Mouse (Mus musculus): Measurements from ENCODE around the gene Gm10961.
A peak's percentile ranks its signal among the peaks of the same experiment; 100 is the strongest.

The Gm10961 gene

DNA sequence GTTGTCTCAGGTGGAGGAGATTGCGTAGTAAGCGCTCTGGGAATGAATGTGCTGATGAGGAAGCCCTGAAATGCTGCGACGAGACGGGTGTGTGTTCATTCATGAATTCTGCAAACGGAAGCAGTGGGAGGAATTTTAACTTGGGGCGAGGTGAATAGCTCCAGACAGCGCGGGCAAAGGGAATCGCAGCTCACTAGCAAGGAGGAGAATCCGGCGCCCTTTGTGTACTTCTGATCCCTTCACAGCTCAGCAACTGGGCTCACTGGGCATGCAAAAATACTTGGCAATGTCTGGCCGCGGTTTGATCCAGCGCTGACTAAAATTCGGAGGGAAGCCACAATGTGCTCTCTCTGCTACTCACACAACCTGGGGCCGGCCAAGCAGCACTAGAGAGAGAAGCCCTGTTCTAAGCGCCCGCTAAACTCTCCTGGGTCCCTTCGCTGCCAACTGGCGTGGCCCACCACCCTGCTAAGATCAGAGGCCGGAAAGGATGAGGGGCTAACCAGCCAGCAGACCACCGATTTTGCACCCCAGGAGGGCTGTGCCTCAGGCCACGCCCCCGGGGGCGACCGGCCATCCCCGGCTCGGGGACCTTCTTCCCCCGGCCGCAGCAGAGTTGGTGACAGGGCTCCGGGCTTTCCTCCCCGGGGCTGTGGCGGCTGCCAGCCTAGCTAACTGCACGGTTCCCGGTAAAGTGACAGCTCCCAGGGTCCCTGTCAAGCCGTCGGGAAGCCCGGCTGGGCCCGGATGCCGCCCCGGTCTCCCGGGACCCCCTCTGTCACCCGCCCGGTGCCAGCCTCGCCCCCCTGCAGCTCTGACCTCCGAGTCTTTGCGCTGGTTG lies at the start of gene Gm10961:
TSS of gene Gm10961 (plus strand) at position 641 of the 841 bp plus-strand sequence.
- peak; percentile 23 for DNase-seq

DNA sequence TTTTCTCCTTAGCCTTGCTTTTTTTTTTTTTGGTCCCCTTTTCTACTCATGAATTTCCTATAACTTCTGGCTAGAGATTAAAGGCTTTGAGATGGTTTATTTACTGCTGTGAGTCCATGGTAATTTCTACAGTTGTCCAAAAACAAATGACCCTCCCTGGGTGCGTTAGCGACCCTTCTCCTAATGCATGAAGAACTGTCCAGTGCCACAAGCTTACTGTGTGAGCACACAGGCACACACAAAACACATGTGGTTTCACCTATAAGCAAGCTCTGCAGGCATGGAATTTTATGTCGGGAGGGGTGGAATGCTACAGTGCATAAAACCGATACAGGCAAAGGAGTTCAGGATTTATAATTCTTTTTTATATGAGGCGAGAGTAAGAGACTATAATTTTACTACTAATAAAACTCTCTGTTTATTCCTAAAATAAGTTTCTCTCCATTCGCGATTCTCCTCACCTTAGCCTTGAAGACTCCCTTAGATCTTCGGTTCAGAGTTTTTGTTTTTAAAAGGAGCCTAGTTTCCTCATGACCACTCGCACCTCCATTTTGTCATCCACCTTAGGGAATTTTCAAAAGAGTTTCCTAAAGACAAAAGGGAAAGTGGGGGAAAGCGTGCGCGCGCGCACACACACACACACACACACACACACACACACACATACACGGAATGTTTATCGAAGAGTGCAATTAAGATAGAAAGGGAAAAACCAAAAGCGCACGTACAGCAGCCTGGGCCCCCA lies 48.8 kb upstream of the Gm10961 start:
- DNase-seq, result no peak

DNA sequence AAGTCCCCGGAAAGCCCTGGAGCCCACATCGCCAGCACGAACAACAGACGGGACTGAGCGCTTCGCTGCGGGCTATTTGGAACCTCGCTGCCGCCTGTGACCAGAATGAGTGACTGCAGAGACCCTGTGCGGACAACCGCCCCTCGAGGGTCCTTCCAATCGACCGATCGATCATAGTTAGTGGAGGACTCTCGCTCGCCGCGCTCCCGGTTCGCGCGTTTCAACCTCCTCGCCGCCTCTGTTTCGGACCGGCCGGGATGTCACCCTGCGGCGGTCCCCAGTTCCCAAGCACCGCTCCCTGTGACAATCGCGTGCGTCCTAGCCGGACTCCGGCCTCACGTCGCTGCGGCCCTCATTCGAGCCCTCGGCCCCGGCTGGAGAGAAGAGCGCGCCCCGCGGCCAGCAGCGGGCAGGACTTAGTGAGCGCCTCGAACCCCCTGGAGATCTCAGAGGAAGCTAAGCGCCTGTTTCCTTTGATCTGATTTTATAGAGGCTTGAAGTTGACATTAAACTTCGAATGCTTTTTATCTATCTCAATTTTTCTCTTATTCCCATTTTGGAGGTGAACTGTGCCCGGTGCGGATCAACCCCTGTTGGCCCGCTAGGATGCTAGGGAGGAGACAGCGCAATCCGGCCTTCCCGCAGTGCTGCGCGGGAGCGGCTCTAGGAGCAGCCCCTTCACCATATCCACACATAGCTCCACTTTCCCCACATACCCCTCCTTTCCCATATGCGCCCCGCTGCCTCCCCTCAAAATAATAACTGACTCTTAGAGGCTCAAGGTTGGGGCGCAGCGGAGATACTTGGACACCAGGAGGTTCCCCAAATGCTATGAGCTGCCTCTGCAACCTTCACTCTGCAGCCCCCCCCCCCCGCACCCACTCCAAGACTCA lies 48.0 kb upstream of the Gm10961 start:
- DNase-seq, result no peak

DNA sequence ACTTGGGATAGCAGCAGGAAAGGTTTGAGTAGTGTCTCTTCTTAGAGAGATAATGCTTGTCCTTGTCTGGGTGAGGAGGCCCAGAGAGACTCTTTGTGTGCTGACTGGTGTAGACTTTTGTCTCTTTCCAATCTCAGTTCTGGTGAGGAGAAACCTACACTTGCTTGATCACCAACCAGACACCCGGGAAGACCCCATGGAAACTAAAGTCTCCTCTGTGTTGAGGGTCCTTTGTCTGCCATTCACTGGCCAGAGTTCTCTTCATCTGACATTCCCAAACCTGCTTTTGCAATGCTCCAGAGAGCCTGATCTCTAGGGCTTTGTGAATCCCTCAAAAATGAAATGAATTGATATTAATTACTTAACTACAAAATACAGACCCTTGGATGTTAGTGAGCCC lies 47.2 kb upstream of the Gm10961 start:
- DNase-seq, result no peak

DNA sequence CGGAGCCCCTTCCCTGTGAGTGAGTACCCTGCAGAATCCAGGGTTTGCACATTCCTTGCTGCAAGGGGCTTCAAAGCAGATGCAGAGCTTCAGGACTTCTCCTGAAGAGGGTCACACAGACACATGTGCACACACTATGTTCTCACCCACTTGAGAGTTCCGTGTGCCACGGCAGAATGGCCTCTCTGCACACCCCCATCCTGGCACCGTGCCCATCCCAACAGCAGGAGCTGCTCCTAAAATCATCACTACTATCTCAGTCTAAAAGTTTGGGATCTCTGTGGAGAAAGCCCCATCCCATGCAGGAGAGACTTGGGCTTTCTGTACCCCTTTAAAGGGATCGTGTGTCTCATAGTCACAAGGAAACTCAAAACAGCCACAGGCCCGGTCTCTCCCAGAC lies 44.6 kb upstream of the Gm10961 start:
- DNase-seq, result no peak

DNA sequence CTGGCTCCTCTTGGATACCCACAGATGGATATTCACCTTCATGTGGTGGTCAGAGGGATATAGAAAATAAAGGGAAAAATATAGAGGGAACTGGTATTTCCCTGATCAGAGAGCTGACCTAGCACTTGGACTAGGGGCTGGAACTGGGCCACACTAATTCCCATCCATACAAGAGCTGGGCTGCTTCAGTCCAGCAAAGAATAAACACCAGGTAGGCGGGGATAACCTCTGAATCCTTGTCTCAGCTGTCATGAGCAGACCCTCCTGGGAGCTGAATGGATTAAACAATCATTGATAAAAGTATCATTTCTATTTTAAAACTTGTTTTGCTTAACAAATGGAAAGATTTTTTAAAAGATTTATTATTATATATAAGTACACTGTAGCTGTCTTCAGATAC lies 39.5 kb upstream of the Gm10961 start:
- DNase-seq, result no peak

DNA sequence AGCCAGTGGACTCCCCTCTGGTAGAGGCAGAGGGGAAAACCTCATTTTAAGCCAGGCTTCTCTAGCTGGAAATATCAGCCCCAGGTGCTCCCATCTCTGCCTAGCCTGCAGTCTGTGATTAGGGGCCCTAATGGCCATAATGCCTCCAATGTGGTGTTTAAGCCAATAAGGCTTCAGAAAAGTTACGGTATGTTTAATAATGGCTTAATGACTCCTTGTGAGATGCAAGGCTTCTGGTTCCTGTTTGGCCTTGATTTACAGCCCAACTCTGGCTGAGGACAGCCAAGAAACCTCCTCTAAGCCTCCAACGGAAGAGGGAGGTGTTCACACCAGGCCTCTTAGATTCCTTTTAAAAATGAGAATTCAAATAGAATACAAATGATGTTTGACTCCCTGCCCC lies 37.5 kb upstream of the Gm10961 start:
- no peak for DNase-seq

DNA sequence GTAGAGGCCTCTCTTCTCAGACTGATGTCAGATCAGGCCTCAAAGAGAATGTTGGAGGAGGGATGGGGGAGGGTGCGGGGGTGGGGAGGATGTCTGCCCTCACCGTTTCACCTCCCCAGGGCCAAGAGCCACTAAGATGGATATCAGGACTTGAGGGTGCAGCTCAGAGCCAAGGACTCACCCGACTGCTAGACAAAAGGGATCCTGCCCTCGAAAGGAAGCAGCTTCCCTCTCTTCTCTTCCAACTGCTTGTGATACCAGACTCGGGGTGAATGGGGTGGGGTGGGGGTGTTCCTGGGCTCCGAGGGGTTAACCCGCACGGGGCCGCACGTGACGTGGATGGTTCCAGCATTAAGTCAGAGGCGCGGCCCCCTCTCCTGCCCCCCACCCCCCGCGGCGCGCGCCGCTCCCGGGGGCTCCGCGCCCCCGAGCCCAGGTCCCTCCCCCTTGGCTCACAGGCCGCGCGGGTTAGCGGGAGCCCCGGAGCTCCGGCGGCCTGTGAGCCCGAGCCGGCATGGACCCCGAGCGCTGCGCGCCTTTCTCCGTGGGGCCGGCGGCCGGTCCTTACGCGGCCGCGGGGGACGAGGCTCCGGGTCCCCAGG lies 36.4 kb upstream of the Gm10961 start, which contains the start of gene Alx3:
TSS of gene Alx3 (plus strand) at position 370 of the 602 bp plus-strand sequence.
- no peak for DNase-seq

DNA sequence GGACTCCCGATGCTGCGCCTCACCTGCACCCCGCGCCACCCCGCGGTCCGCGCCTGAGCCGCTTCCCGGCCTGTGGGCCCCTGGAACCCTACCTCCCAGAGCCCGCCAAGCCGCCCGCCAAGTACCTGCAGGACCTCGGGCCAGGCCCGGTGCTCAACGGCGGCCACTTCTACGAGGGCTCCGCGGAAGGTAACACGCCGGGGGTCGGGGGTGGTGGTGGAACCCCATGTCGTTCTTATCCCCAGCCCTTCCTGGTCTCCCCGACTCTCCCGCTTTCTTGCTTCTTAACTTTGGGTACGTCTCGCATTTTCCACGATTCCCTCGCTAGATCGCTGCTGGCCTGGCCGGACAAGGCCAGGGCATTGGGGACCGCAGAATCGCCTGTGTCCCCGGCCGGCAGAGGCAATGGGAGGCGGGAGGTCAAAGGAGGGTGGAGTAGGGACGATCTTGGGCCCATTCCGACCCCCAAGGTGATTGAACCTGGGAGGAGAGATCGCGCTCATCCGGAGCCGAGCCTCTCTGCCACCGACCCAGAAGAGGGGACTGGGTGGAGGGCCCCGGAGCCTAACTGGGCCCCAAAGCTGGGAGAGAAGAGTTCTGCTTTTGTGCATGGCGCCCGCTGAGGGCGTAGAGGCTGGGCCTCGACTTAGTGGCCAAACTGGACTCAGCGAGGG lies 35.7 kb upstream of the Gm10961 start:
- no peak for DNase-seq

DNA sequence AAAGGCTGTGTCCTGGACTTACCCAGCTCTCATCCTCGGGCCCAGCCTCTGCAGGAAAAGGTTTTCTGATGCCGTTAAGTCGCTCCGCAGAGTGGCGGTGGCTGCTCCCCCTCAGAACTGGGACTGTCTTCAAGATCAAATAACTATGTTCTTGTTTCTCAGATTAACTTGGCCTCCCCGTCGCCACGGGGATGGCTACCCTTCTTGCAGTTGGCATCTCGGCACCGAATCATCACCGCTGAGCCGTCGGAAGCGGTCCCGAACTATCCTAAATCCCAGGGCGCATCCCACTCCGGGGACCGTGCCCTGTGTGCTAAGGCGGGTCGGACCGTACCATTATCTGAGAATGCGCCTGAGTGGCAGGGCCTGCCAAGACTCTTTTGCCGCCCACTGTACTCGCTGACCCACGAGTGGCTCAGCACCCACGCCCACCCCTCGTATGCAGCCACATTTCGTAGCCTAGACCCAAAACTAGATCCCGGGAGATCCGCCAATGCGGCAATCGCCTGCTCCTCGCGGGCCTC lies 35.1 kb upstream of the Gm10961 start:
- DNase-seq, result no peak

DNA sequence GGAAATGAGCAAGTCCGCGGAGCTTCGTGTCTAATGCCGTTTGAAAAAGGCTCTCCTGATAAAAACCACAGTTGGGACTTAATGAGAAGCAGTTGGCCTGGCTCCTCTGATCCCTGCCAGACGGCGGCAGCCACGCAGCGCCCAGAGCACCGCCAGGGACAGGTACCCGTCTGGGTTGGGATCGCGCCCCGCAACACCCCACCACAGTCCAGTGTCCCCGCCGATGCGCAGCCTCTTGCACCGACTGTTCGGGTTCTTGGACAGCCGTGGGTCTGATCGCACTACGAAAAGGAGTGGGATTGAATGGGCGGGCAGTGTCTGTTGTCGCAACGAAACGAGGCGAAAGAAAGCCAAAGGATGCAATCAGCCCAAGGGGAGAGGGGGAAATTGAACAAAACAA lies 34.6 kb upstream of the Gm10961 start:
- no peak for DNase-seq

DNA sequence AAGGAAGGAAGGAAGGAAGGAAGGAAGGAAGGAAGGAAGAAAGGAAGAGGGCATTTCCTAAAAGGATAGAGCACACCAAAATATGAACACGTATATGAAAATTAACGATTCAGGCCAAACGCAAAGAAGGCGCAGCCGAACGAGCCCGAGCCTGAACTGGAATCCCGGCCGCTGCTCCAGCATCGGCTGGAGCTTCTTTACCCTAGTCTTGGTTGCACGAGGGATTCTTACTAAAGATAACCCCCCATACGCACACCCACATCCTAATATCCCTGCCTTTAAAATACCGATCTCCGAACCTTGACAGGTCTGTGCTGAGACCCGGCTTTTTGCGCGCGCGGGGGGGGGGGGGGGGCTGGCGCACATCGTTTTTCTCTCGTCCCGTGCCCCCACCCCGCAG lies 34.0 kb upstream of the Gm10961 start:
- no peak for DNase-seq

DNA sequence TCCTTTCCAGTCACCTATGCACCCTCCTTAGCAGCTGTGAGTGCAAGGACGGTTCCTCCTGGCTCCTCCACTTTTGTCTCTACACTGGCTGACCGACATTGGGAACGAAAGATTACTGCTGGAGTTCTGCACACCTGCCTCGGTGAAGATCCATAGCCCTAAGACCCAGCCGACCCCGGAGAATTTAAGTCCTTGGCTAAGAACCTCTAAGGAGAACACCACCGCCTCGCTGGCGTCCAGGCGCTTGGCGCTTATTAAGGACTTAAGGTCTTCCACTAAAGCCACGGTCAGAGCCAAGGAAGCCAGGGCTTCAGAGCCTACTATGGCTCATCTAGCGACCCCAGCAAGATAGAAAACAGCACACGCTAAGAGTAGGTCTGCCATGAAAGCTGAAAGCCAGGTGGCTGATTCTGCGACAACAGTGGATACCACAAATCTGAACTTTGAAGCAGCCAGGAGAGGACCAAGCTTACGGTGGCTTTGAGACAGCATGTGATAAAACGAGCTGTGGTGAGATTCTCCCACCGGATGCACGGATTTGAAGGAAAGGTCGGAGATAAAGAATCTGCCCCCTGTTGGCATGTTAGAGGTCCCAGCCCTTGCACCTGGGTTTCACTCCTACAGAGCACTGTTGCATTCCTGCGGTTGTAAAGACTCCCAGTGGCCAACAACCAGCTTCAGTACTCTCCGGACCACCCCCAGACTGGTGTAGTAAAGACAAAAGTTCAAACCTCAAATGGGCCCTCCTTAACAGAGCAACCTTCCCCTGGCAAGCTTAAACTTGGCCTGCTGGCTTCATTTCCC lies 33.3 kb upstream of the Gm10961 start:
- DNase-seq, result no peak

DNA sequence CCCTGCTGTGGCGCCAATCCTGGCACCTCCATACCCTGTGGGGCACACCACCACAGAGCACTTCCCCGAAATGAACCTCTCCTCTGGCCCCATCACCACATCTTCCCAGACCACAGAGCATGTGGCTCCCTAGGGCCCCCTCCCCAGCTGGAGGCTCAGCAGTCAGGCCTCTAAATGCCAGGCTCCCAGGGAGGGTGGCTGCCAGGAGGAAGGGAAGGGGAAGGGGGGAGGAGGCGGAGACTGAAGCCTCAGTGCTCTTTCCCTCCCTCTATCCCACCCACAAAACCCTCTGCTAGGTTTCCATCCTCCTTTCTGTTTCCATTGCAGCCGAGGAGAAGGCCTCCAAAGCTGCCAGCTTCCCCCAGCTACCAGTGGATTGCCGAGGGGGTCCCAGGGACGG lies 31.0 kb upstream of the Gm10961 start:
- DNase-seq, result no peak

DNA sequence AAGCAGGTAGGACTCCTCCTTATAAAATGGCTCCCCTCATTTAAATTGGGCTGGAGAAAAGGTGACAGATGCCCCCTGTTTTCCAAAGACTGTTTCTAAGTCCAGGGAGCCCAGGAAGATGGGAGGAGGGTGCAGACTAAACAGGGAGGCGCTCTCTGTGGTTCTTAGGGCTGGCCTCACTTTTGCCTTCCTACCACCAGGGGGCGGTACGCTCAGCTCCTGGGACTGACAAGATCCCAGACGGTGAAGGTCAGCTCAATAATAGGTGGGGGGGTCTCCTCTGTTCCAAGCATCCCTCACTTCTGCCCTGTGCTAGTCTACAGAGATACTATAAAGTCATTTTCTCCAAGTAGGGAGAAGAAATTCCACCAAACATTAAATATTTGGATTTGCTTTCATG lies 25.8 kb upstream of the Gm10961 start:
- DNase-seq, result peak; percentile 54

DNA sequence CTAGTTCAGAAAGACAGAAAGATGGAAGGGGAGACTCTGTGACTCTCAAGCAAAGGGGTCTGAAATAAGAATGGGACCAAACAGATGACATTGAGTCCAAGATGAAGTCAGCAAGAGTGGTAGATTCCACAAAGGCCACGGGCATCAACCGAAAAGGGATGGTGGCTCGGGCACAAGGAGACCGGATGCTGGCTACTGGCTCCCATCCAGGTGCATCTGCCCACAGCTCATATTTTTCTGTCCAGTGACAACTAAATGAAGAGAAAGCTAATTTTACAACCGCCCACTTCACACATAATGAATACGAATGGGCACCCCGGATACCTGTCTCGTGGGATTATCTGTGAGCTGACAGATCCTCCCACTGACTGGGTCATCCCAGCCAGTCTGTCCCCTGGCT lies 23.9 kb upstream of the Gm10961 start:
- DNase-seq, result no peak

DNA sequence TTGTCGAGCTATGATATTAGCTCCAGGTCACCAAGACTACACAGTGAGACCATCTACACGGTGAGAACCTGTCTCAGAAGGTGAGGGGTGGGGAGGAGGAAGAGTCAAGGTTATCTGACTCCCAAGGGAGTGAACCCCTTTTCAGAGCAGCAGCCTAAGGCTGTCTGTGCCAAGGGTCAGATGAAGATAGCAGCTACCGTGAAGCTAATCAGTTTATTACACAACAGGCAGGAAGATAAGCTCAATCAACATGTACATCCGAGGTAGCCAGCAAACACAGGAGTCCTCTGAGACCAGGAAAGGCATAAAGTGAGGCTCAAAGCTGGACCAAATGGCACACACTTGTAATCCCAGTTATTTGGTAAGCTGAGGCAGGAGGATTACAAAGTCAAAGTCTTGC lies 22.3 kb upstream of the Gm10961 start:
- DNase-seq, result no peak

DNA sequence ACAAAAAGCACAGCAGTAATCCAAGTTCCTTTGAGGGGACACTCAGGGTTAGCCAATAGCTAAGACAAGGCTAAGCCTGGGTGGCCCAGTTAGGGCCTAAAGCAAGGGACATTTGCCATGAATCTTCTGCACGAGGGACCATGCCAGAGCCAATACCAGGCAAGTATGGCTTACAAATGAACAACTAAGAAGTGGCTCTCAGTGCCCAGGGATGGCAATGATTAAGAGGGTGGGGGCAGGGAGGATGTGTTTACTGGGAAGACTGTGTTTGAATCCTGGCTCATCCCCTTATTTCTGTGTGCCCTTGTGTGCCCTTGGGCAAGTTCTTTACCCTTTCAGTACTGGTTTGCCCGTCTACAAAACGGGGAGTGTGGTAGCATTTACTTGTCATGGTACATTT lies 21.7 kb upstream of the Gm10961 start:
- no peak for DNase-seq

DNA sequence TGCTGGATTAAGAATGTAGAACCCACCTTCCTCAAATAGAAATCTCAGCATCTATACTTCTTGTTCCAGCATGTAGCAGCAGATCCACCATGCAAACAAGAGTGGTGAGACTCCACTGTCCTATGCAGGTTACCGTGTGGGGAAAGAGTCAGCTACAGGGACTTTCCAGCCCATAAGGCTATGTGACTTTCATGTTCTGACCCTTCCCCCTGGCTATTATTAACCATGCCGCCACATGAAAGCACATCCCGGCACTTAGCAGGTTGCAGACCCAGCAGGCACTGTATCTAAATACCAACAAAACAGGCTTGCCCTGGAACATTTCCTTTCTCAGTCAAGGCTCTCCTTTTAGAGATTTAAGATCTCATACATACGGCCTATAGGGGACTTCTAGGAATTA lies 19.7 kb upstream of the Gm10961 start:
- DNase-seq, result no peak

DNA sequence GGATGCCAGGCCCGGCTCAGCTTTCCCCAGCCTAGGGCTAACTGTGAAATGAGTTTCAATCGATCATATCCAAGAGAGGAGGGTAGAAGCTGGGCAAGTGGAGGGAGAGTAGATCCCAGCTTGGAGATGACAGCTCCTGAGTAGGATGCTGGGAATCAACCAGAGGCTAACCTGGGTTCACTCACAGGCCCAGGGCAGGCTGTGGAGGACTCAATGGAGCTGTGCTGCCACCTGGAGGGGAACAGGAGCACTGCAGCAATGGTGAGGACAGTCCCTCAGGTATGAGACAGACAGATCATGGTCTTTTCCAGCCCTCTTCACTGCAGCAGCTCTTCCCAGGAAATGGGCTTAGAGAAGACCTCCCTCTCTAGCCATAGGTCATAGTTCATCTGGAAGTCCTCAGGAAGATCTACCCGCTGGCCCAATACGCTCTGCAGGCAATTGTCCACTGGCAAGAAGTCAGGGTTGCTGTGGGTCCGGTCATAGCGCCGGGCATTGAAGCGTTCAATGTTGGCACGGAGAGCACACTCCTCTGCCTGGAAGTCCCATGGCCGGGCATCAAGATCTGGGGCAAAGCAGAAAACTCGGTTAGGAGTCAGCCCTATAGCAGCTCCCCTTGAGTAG lies 18.1 kb upstream of the Gm10961 start:
- peak; percentile 77 for DNase-seq

DNA sequence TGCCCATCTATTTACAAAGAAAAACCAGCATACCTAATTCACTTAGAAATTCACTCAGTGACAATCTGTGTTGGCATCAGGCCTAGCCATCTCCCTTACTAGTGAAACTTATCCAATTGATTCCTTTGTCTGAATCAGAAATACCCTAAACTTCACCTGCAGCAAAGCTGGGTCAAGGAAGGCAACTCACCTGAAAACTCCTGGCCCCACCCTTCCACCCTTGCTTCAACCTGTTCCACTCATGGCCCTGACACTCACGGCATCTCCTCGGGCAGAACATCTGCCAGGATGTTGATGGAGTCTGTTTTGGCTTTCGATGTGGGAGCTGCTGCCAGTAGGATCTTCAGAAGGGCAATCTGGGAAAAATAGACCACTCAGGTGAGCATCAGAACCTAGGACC lies 13.3 kb upstream of the Gm10961 start:
- DNase-seq, result no peak

Measured in right cerebral cortex, postnatal 14 days (tissue).